Mouse (Mus musculus): ENCODE measurements at regions not wholly inside any gene's neighbourhood (a gene's known extent, or its start where the extent isn't known, plus 50 kb on each side); places are given as distances from the start of the nearest gene placed in this dataset.

DNA sequence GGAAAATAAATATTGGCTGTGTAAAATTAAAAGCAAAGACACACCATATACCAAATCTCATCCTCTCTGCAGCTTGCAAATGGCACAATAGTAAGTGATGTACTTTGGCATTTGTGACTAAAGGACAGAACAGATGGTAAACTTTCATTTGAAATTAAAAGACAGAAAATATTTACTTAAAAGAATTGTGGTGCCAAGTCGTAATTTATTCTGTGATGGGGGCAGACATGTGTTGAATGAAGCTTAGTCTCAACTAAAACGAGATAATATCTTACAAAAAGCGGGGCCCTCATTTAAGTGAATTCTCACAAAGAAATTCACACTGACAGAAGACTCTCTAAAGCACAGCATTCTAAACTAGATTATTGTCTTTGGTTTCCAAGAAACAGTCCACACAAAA lies 232.5 kb downstream of the Cylc2 start:
- DNase-seq (ENCODE audit: low read depth, low spot score) = peak; percentile 32

Measured in brain, embryonic 18.5 days (tissue).